Mouse (Mus musculus) cerebellum, adult 2 months (tissue): ENCODE measurements around the gene Itgb1bp1.

Experiments
- CTCF ChIP-seq: fragments of 200-500 bp; IDR thresholded peaks from 2 replicates; pipeline ENCODE4 v1.5.1; 2011; ENCODE audit warnings: low read depth, mild to moderate bottlenecking, control low read depth, low read length, moderate library complexity, borderline replicate concordance; ENCODE audit not compliant: insufficient read depth
- POLR2A ChIP-seq: fragments of 200-500 bp; IDR thresholded peaks from 2 replicates; pipeline ENCODE4 v1.6.1; 2011; ENCODE audit warnings: low read length, control low read depth, borderline replicate concordance; ENCODE audit not compliant: insufficient read depth

- TF ChIP-seq POLR2A (no peak), CTCF (no peak)
These were observed 47.7 kb upstream of the Itgb1bp1 start for GRCm38 (mm10) chr12:21333766-21334165.
